Mouse (Mus musculus) liver, adult 2 months (tissue): ENCODE data around the gene Nradd.

ENCODE experiments used
- CTCF ChIP-seq: fragments of 200-500 bp; IDR thresholded peaks from 2 replicates; pipeline ENCODE4 v1.5.1; 2011; ENCODE audit warnings: low read depth, low read length, control low read depth
- POLR2A ChIP-seq: fragments of 200-500 bp; IDR thresholded peaks from 2 replicates; pipeline ENCODE4 v1.6.1; 2011; ENCODE audit warnings: low read length, control low read depth; ENCODE audit not compliant: insufficient read depth; ENCODE audit errors: extremely low read depth

DNA sequence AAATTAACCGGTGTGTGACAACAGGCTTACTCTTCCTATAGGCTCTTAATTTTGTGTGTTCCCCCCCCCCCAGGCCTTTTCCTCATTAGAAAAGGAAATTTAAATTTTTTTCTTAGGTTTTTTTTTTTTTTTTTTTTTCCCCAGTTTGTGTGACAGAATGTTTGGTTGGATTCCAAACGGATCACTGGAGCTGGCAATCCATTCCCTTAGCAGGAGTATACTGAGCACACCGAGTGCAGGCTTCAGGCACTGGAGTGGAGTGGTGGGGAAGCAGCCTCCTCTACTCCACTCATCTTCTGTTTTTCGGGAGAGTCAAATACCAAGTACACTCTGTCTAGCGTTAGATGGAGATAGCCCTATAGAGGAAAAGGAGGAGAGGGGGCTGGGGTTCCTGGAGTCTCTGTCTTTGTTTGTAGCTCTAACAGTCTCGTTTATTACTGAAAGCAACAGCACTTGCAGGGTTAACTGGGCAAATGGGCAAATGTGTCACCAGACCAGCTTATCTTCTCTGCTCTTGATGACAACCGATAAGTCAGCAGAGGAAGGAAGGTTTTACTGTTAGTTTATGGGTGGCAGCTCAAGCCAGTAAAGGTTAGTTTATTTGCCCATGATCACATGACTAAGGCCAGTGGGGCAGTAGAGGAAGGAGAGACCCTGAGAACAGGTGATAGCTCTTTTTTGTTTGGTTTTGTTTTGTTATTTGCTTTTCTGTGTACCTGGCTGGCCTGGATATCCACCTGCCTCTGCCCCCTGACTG, 36.8 kb upstream of the Nradd start:
- TF ChIP-seq CTCF = no peak
- no peak for TF ChIP-seq POLR2A
